Mouse (Mus musculus): Measurements from ENCODE around the gene Cpt1c.

Gene Cpt1c

GRCm38 (mm10) chr7:44999753-45000152 lies 25.1 kb upstream of the Cpt1c start:
- DNase-seq (ENCODE audit: low read depth, low spot score), result no peak

DNA sequence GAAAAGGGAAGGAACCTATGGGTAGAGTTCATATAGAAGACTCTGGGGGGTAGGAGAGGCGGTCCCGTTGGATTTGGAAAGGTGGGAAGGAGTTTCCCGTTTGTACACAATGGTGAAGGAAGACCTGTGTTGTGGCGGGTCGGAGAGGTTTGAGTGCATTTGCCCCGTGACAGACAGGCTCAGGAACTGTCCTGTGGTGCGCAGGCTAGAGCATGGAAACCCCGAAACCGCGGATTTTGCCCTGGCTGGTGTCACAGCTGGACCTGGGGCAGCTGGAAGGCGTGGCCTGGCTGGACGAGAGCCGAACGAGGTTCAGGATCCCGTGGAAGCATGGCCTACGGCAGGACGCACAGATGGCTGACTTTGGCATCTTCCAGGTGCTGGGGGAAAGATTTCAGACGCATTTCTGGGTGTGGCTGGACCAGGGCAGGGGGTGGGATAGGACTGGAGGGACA lies 23.9 kb upstream of the Cpt1c start, which contains the start of gene Bcl2l12:
Gene Bcl2l12, minus strand, starts transcription at position 212 of the 455 bp plus-strand sequence.
- DNase-seq (ENCODE audit: low read depth, low spot score), result no peak

GRCm38 (mm10) chr7:44997940-44998428 lies 23.3 kb upstream of the Cpt1c start:
- no peak for DNase-seq (ENCODE audit: low read depth, low spot score)

DNA sequence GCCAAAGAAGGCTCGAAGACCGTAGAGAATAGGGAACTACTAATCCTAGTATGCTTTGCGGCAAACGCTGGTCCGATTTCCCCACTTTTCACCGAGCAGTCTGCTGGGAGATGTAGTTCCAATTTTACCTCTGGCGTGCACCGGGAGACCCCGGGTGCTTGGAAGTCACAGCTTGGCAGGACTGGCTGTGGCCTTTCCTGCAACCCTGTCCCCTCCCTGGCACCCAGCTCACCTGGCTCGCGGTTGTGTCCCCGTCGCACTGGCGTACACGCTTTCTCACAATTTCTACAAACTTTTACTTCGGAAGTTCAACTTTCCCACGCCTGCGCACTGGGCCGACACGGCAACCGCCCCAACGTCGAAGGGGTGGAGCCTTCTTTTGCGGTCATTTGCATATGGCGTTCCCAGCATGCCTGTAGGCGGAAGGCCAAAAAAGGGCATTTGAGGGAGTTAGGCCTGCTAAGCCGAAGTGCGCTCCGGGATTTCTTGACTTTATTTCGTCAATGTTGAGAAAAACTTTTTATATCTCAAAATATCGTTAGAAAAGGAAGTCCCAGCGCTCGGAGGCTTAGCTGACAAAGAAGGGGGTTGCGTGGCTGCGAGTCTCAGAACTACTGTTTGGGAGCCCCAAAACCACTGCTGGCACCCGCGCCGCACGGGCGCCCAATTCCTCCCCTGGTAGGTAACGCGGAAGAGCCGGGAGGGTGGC lies 22.7 kb upstream of the Cpt1c start, which contains the start of gene Irf3:
Gene Irf3, plus strand, starts transcription at position 418 of the 709 bp plus-strand sequence.
- DNase-seq (ENCODE audit: low read depth, low spot score), result peak; percentile 97

- no peak for DNase-seq (ENCODE audit: low read depth, low spot score)
Measured at GRCm38 (mm10) chr7:44996672-44997071, 22.0 kb upstream of the Cpt1c start.

DNA sequence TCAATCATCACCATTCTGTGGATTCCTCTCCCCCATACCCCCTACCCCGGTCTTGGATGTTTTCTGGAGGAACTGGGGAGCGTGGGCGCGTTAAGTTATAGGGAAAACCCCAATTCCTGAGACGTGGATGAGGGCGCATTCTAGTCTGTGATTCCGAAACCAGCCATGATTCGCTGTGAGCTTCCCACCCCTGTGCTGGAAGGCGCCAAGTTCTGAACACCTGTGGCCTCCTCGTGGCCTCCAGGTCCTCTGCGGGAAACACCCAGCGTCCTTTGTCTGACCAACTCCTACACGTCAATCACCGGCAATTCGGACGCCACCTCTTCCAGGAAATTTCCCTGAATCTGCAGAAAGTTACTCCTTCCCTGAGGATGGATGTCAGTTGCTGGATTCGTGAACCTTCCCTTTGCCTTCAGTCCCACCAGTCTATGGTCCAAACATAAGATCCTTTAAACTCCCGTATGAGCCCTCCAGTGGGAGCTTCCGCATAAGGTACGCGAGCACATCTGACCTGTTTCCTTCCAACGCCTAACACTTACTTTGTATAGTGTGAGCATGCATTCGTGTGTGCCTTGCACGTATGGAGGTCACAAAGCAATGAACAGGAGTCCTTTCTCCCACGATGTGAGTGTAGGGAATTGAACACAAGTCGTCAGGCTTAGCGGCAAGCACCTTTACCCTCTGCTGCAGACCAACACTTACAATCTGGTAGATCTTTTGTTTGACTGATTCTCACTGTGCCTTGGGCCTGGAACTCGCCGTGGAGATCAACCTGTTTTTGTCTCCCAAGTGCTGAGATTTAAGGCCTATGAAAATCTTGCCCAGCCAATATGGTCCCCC lies 12.4 kb upstream of the Cpt1c start:
- no peak for DNase-seq (ENCODE audit: low read depth, low spot score)

GRCm38 (mm10) chr7:44986192-44986878 lies 11.7 kb upstream of the Cpt1c start, which contains the start of gene Prmt1:
Gene Prmt1 (minus strand): TSS chr7:44986568.
- DNase-seq (ENCODE audit: low read depth, low spot score), result peak; percentile 100

DNA sequence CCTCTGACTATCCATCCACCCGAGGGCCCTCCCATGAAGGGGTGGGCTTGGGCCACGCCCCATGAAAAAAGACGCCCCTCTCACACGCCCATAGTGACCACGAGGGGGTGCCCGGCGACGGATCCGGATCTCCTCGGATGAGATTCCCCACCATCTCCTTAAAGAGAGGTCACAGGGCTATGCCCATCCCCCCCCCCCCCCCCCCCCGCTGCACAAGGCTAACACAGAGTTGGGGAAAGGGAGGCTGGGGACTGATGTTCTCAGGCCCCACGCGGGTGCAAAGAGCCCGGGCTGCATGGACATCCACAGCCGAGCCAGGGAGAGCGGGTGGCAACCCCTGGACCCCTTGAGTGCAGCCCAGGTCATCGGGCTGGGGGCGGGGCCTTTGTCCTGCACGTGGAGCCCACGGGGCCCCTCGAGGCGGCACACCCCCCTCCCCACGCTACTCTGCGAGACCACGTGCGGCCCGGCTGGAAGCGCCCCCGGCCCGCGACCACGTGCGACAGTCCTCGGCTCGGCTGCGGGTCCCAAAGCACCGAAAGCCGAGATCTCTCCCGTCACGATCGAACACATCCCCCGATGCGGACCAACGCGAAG lies 11.0 kb upstream of the Cpt1c start:
- no peak for DNase-seq (ENCODE audit: low read depth, low spot score)

GRCm38 (mm10) chr7:44984833-44985164 lies 10.1 kb upstream of the Cpt1c start:
- no peak for DNase-seq (ENCODE audit: low read depth, low spot score)

GRCm38 (mm10) chr7:44983944-44984832 lies 9.5 kb upstream of the Cpt1c start:
- DNase-seq (ENCODE audit: low read depth, low spot score), result no peak

DNA sequence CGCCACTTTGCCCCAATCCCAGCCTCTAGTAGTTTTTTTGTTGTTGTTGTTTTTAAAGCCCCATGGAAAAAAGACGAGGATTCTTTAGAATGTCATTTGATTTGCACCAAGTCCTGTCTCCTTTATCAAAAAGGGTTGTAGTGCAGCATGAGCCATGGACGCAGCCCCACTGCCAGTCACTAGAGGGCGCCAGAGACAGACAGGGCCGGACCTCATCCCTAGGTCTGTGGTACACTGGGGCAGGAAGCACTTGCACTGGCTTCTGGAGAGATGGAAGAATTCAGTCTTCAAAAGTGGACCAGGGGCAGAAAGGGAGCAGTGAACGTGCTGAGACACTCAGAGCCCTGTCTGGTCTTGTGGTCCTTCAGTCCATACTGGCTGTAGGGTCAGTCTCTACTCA lies 8.4 kb upstream of the Cpt1c start:
- no peak for DNase-seq (ENCODE audit: low read depth, low spot score)

DNA sequence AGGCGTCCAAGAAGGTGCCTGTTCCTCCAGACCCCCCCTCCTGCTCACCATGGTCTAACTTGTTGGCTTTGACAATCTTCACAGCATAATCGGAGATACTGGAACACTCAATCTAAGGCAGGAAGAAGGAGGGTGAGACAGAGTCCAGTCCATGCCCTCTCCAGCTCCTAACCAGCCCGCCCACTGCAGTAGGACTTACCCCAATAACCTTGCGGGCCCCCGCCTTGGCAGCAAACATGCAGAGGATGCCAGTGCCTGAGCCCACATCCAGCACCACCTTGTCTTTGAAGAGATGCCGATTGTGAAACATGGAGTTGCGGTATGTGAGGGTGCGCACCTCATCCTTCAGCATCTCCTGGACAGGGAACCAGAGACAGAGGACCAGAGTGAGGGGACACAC lies 6.9 kb upstream of the Cpt1c start:
- DNase-seq (ENCODE audit: low read depth, low spot score), result no peak

GRCm38 (mm10) chr7:44978300-44978699 lies 3.6 kb upstream of the Cpt1c start:
- DNase-seq (ENCODE audit: low read depth, low spot score), result no peak

DNA sequence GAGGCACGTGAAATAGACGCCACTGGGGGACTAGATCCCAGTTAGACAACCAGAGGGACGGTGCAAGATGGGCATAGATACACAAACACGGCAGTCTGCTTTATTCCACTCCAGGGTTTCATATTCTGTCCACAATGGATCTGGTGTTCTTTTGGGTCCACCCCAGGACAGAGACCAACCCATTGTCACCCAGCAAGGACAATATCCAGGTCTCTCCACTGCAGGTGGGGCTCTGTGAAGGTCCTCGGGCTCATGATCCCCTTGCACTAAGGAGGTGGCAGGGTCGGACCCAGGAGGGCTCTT lies 417 bp upstream of the Cpt1c start:
- DNase-seq (ENCODE audit: low read depth, low spot score), result no peak

- DNase-seq (ENCODE audit: low read depth, low spot score), result no peak
Measured at GRCm38 (mm10) chr7:44973415-44974130, 1.1 kb downstream of the Cpt1c start.

GRCm38 (mm10) chr7:44971142-44971541 lies 3.5 kb downstream of the Cpt1c start:
- no peak for DNase-seq (ENCODE audit: low read depth, low spot score)

DNA sequence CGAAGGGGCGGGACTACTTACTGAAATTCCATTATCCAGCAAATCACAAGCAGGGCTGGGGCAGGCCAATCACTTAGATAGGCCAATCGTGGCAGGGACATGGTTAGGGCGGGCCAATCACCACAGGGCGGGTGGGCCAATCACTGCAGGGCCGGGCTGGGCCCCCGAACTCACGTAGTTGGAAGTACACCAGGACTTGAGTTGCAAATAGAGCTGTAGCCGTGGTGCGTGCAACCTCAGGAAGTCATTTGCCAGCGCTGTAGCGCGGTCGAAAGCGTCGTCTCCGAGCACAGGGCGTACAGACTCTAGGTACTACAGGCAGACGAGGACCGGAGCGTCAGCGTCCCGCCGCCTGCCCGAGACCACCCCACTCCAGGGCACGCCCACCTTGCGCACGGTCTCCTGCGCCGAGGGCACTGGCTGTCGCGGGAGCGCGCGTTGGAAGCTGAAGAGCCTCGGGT lies 4.4 kb downstream of the Cpt1c start:
- peak; percentile 86 for DNase-seq (ENCODE audit: low read depth, low spot score)

- DNase-seq (ENCODE audit: low read depth, low spot score), result no peak
Measured at GRCm38 (mm10) chr7:44966638-44967037, 8.0 kb downstream of the Cpt1c start.

DNA sequence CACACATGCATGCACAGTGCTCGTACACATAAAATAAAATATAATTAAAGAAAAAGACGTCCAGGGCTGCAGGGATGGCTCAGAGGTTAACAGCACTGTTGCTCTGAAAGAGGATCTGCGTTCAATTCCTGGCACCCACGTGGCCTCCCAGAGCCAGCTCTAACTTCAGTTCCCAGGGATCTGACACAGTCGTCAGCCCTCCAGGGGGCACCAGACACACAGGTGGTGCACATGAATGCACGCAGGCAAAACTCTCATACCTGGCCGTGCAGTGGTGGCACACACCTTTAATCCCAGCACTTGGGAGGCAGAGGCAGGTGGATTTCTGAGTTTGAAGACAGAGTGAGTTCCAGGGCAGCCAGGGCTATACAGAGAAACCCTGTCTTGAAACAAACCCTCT lies 8.7 kb downstream of the Cpt1c start:
- DNase-seq (ENCODE audit: low read depth, low spot score), result no peak

- no peak for DNase-seq (ENCODE audit: low read depth, low spot score)
Measured at GRCm38 (mm10) chr7:44964990-44965389, 9.7 kb downstream of the Cpt1c start.

All from telencephalon, adult 2 months (tissue).